Mouse (Mus musculus) cerebellum, adult 2 months (tissue): ENCODE results near the gene Adam11.

ENCODE experiments used
- CTCF ChIP-seq: fragments of 200-500 bp; IDR thresholded peaks from 2 replicates; pipeline ENCODE4 v1.5.1; 2011; ENCODE audit warnings: low read depth, mild to moderate bottlenecking, control low read depth, low read length, moderate library complexity, borderline replicate concordance; ENCODE audit not compliant: insufficient read depth
- POLR2A ChIP-seq: fragments of 200-500 bp; IDR thresholded peaks from 2 replicates; pipeline ENCODE4 v1.6.1; 2011; ENCODE audit warnings: low read length, control low read depth, borderline replicate concordance; ENCODE audit not compliant: insufficient read depth

- TF ChIP-seq CTCF (no peak), POLR2A (no peak)
Observed at GRCm38 (mm10) chr11:102814881-102815280, 53.6 kb downstream of the Adam11 start.
